Mouse (Mus musculus): ENCODE measurements around the gene Klkb1. TPM values are rescaled to one million over a fixed set of nuclear protein-coding genes. Genes with fewer than 3 reads are reported as not detected.

Gene Klkb1
- polyA plus RNA-seq (2012; fragmentation: generic; extraction: Trizol), result not detected
- long read RNA-seq, experiment 1, result 0 reads
- long read RNA-seq, experiment 2, result 0 reads

GRCm38 (mm10) chr8:45294687-45295086, at the start of gene Klkb1:
Gene Klkb1 (minus strand): TSS chr8:45294859.
- TF ChIP-seq MAX (IDR thresholded peaks at IDR 0.05), result no peak
- no peak for TF ChIP-seq CEBPB (IDR thresholded peaks at IDR 0.05; ENCODE audit: low read depth)
- TF ChIP-seq MYOD1 (IDR thresholded peaks at IDR 0.05; ENCODE audit: control insufficient read depth, insufficient read length, low read depth), result no peak
- TF ChIP-seq CTCF (IDR thresholded peaks at IDR 0.05; ENCODE audit: control insufficient read depth, insufficient read depth, insufficient read length), result no peak
- TF ChIP-seq FOSL1 (IDR thresholded peaks at IDR 0.05; ENCODE audit: insufficient read depth, low read length, poor library complexity, severe bottlenecking), result no peak
- Histone ChIP-seq H3ac (ENCODE audit: control insufficient read depth, insufficient read length, low read depth) (no peak within 1 kb of the TSS), H3K36me3 (ENCODE audit: control insufficient read depth, insufficient read depth) (no peaks in the 10 kb centered on the region), H3K4me3 (ENCODE audit: insufficient read depth, poor library complexity, severe bottlenecking) (no peak within 1 kb of the TSS), H3K27me3 (ENCODE audit: control insufficient read depth, insufficient read depth, insufficient read length) (no peaks in the 10 kb centered on the region), H3K79me3 (ENCODE audit: low read depth) (no peaks in the 10 kb centered on the region), H3K79me2 (ENCODE audit: control insufficient read depth, insufficient read depth) (no peaks in the 10 kb centered on the region)

- Histone ChIP-seq H3K4me3 (ENCODE audit: insufficient read depth, poor library complexity, severe bottlenecking) (no peak overlapping the region), H3K27me3 (ENCODE audit: control insufficient read depth, insufficient read depth, insufficient read length) (no peaks in the 10 kb centered on the region), H3K79me3 (ENCODE audit: low read depth) (no peaks in the 10 kb centered on the region), H3K36me3 (ENCODE audit: control insufficient read depth, insufficient read depth) (no peaks in the 10 kb centered on the region), H3K79me2 (ENCODE audit: control insufficient read depth, insufficient read depth) (no peaks in the 10 kb centered on the region), H3ac (ENCODE audit: control insufficient read depth, insufficient read length, low read depth) (no peak overlapping the region)
- TF ChIP-seq USF1 (IDR thresholded peaks at IDR 0.05; ENCODE audit: low read depth), result no peak
- no peak for TF ChIP-seq MYOD1 (IDR thresholded peaks at IDR 0.05; ENCODE audit: control insufficient read depth, insufficient read length, low read depth)
- TF ChIP-seq MYOG (IDR thresholded peaks at IDR 0.05; ENCODE audit: control insufficient read depth, extremely low read depth, insufficient read length), result no peak
These were observed 49.6 kb upstream of the Klkb1 start for GRCm38 (mm10) chr8:45344298-45344697.

- H3K4me3 ChIP-seq (ENCODE audit: insufficient read depth, poor library complexity, severe bottlenecking), result no peak overlapping the region
- no peaks in the 10 kb centered on the region for H3K79me3 ChIP-seq (ENCODE audit: low read depth)
- no peaks in the 10 kb centered on the region for H3K79me2 ChIP-seq (ENCODE audit: control insufficient read depth, insufficient read depth)
- no peak for TF ChIP-seq MYOG (IDR thresholded peaks at IDR 0.05; ENCODE audit: control insufficient read depth, extremely low read depth, insufficient read length)
- H3ac ChIP-seq (ENCODE audit: control insufficient read depth, insufficient read length, low read depth), result no peak overlapping the region
- H3K27me3 ChIP-seq (ENCODE audit: control insufficient read depth, insufficient read depth, insufficient read length), result no peaks in the 10 kb centered on the region
- no peaks in the 10 kb centered on the region for H3K36me3 ChIP-seq (ENCODE audit: control insufficient read depth, insufficient read depth)
These were observed 47.3 kb upstream of the Klkb1 start for GRCm38 (mm10) chr8:45341630-45342628.

- Histone ChIP-seq H3K79me2 (ENCODE audit: control insufficient read depth, insufficient read depth) (no peaks in the 10 kb centered on the region), H3K4me3 (ENCODE audit: insufficient read depth, poor library complexity, severe bottlenecking) (no peak overlapping the region), H3ac (ENCODE audit: control insufficient read depth, insufficient read length, low read depth) (no peak overlapping the region), H3K27me3 (ENCODE audit: control insufficient read depth, insufficient read depth, insufficient read length) (peaks cover 5% of the 10 kb centered on the region), H3K36me3 (ENCODE audit: control insufficient read depth, insufficient read depth) (no peaks in the 10 kb centered on the region), H3K79me3 (ENCODE audit: low read depth) (no peaks in the 10 kb centered on the region)
- no peak for TF ChIP-seq MYOG (IDR thresholded peaks at IDR 0.05; ENCODE audit: control insufficient read depth, extremely low read depth, insufficient read length)
- TF ChIP-seq CTCF (IDR thresholded peaks at IDR 0.05; ENCODE audit: control insufficient read depth, insufficient read depth, insufficient read length), result no peak
- no peak for TF ChIP-seq MAX (IDR thresholded peaks at IDR 0.05)
- TF ChIP-seq USF1 (IDR thresholded peaks at IDR 0.05; ENCODE audit: low read depth), result no peak
- no peak for TF ChIP-seq FOSL1 (IDR thresholded peaks at IDR 0.05; ENCODE audit: insufficient read depth, low read length, poor library complexity, severe bottlenecking)
- no peak for TF ChIP-seq CEBPB (IDR thresholded peaks at IDR 0.05; ENCODE audit: low read depth)
- TF ChIP-seq MYOD1 (IDR thresholded peaks at IDR 0.05; ENCODE audit: control insufficient read depth, insufficient read length, low read depth), result no peak
These were observed 38.8 kb upstream of the Klkb1 start for GRCm38 (mm10) chr8:45333493-45333892.

- no peak within 1 kb of the TSS for H3ac ChIP-seq (ENCODE audit: control insufficient read depth, insufficient read length, low read depth)
These were observed 38.2 kb upstream of the Klkb1 start, which contains the start of gene Cyp4v3 for GRCm38 (mm10) chr8:45332685-45333409. Gene Cyp4v3 (minus strand): TSS chr8:45333216.

More at GRCm38 (mm10) chr8:45332685-45333409, 38.2 kb upstream of the Klkb1 start, which contains the start of gene Cyp4v3:
- no peak for TF ChIP-seq MAX (IDR thresholded peaks at IDR 0.05)
- no peak for TF ChIP-seq MYOD1 (IDR thresholded peaks at IDR 0.05; ENCODE audit: control insufficient read depth, insufficient read length, low read depth)
- no peak for TF ChIP-seq MYOG (IDR thresholded peaks at IDR 0.05; ENCODE audit: control insufficient read depth, extremely low read depth, insufficient read length)
- TF ChIP-seq FOSL1 (IDR thresholded peaks at IDR 0.05; ENCODE audit: insufficient read depth, low read length, poor library complexity, severe bottlenecking), result no peak
- TF ChIP-seq CTCF (IDR thresholded peaks at IDR 0.05; ENCODE audit: control insufficient read depth, insufficient read depth, insufficient read length), result no peak
- H3K27me3 ChIP-seq (ENCODE audit: control insufficient read depth, insufficient read depth, insufficient read length), result peaks cover 5% of the 10 kb centered on the region
- H3K4me3 ChIP-seq (ENCODE audit: insufficient read depth, poor library complexity, severe bottlenecking), result no peak within 1 kb of the TSS
- no peaks in the 10 kb centered on the region for H3K79me2 ChIP-seq (ENCODE audit: control insufficient read depth, insufficient read depth)
- no peaks in the 10 kb centered on the region for H3K79me3 ChIP-seq (ENCODE audit: low read depth)
- no peaks in the 10 kb centered on the region for H3K36me3 ChIP-seq (ENCODE audit: control insufficient read depth, insufficient read depth)
